Mouse (Mus musculus): ENCODE results near the gene Gsta1.
"Not testable (repeated sequence)": the region's sequence is repeated elsewhere in the genome, so short reads cannot be mapped to it uniquely, and the experiment has no call there.

Gene Gsta1

DNA sequence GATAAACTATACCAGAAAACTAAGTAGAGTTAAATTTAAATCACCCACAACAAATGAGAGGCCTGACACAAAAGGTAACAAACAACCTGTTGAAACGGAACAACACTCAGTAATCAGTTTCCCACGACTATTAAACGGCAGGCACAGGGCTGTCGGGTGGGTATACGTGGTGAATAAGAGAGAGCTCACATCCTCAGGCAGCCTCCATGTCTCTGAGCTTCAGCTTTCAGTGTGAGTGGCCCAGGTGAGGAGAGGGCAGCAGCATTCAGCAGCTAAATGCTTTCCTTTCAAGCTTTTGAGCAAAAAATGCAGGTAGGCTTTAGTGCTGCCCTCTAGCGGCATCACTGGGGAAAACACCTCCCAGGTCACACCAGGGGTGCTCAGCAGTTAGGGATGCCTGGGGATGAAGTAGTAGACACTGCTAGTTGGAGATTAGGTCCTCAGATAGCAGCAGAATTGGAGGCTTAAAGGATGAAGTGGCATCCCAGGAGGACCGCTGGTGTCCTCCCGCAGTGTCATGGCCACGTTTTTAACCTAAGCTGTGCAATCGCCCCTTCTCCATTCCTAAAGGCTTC is 2.8 kb downstream of the Gsta1 start:
- not testable (repeated sequence) for DNase-seq (ENCODE audit: low read depth, low spot score)

DNA sequence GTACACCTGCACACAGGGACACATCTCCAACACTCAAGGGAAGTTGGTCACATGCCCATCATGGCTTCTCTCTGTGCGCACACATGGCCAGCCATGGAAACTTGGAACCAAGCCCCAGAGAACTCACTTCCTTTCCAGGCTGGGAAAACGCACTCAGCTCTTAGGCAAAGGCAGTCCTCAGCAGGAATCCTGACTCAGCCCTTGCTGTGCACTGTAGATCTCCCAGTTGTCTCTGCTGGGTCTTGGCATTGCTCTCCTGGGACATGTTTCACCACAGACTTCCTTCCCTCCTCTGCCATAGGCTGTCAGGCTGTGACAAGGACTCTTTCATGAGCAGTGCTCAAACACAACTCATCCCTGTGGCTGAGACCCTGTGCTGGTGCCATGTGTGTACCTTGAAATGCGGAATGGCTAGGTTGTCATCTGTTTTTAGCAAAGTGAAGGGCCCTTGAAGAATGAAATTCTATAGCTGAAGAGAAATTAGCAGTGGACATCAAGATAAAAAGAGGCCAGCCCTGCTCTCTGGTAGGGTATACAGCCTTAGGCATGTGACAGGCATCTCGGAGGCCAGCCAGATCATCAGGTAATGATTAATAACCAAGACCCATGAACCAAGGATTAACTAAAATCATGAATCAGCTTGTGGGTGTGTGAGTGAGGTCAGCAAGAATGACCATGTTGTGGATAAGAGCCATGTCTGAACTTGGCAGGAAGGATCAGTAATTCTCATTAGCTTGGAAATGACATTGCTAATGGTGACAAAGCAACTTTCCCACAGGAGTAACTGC is 25.4 kb downstream of the Gsta1 start:
- peak; percentile 10 for DNase-seq (ENCODE audit: low read depth, low spot score)

DNA sequence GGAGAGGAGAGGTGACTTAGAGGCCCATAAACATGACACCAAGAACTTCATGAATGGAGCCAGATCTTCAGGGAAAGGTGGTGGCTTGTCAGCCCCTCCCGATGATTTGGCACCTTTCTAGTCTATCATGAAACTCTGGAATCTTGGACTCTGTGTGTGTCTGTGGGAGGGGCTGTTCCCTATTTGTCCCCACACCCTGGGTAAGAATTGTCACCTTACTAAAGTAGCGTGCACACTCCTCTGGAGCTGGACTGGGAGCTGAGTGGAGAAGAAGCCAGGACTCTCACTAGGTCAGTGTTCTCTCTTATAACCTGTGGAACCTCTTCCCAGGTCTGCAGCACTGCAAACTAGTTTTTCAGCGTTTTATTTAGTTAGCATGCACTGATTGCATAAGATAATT is 26.5 kb downstream of the Gsta1 start, which contains the start of gene Gm3776:
Gene Gm3776 (plus strand): TSS at position 216 of the 400 bp plus-strand sequence.
- not testable (repeated sequence) for DNase-seq (ENCODE audit: low read depth, low spot score)

DNA sequence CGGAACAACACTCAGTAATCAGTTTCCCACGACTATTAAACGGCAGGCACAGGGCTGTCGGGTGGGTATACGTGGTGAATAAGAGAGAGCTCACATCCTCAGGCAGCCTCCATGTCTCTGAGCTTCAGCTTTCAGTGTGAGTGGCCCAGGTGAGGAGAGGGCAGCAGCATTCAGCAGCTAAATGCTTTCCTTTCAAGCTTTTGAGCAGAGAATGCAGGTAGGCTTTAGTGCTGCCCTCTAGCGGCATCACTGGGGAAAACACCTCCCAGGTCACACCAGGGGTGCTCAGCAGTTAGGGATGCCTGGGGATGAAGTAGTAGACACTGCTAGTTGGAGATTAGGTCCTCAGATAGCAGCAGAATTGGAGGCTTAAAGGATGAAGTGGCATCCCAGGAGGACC is 29.2 kb downstream of the Gsta1 start:
- not testable (repeated sequence) for DNase-seq (ENCODE audit: low read depth, low spot score)

DNA sequence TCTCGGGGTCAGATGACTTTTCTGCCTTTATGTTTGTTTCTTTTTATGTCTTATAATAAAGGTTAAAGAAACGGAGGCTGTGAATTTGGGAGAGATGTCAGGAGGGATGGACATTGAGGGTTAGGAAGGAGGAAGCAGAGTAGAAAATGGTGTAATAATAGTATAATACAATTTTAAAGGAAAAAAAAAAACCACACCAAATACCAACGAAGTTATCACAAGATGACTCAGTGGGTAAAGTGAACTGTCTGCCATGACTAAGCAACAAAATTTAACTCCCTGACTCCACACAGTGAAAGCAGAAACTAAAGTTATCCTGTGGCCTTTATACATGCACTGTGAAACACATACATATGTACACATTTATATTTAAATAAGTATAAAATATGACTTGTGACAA is 40.5 kb downstream of the Gsta1 start:
- DNase-seq (ENCODE audit: low read depth, low spot score): not testable (repeated sequence)

DNA sequence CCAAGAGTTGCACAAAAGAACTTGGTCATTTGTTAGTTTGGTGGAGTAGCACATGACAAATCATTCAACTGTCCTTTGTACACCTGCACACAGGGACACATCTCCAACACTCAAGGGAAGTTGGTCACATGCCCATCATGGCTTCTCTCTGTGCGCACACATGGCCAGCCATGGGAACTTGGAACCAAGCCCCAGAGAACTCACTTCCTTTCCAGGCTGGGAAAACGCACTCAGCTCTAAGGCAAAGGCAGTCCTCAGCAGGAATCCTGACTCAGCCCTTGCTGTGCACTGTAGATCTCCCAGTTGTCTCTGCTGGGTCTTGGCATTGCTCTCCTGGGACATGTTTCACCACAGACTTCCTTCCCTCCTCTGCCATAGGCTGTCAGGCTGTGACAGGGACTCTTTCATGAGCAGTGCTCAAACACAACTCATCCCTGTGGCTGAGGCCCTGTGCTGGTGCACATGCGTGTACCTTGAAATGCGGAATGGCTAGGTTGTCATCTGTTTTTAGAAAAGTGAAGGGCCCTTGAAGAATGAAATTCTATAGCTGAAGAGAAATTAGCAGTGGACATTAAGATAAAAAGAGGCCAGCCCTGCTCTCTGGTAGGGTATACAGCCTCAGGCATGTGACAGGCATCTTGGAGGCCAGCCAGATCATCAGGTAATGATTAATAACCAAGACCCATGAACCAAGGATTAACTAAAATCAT is 51.7 kb downstream of the Gsta1 start:
- DNase-seq (ENCODE audit: low read depth, low spot score): not testable (repeated sequence)

DNA sequence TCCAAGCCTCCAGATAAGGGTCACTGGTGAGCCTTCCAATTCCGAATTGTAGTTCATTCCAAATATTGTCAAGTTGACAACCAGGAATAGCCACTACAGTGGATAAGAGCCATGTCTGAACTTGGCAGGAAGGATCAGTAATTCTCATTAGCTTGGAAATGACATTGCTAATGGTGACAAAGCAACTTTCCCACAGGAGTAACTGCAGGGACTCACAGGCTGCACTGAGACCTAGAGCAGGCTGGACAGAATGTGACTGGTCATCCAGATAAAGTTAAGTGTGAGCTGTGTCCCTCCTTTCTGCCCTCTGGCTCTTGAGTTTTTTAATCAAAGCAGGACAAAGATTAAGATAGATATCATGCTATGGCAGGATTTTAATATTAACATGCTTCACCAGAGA is 58.6 kb downstream of the Gsta1 start:
- not testable (repeated sequence) for DNase-seq (ENCODE audit: low read depth, low spot score)

DNA sequence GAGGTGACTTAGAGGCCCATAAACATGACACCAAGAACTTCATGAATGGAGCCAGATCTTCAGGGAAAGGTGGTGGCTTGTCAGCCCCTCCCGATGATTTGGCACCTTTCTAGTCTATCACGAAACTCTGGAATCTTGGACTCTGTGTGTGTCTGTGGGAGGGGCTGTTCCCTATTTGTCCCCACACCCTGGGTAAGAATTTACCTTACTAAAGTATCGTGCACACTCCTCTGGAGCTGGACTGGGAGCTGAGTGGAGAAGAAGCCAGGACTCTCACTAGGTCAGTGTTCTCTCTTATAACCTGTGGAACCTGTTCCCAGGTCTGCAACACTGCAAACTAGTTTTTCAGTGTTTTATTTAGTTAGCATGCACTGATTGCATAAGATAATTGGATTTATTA is 59.3 kb downstream of the Gsta1 start, which contains the start of gene Gm10639:
Gene Gm10639 (plus strand): TSS at position 201 of the 400 bp plus-strand sequence.
- DNase-seq (ENCODE audit: low read depth, low spot score): not testable (repeated sequence)
